Mouse (Mus musculus): ENCODE results near the gene Rcl1. TPM values are rescaled to one million over a fixed set of nuclear protein-coding genes. Genes with fewer than 3 reads are reported as not detected.

Rcl1 gene
- 69.9 and 73.3 TPM in 2 replicates for polyA plus RNA-seq (2015; fragmentation: Nextera tagmentation; extraction: Ambion mirVana)

DNA sequence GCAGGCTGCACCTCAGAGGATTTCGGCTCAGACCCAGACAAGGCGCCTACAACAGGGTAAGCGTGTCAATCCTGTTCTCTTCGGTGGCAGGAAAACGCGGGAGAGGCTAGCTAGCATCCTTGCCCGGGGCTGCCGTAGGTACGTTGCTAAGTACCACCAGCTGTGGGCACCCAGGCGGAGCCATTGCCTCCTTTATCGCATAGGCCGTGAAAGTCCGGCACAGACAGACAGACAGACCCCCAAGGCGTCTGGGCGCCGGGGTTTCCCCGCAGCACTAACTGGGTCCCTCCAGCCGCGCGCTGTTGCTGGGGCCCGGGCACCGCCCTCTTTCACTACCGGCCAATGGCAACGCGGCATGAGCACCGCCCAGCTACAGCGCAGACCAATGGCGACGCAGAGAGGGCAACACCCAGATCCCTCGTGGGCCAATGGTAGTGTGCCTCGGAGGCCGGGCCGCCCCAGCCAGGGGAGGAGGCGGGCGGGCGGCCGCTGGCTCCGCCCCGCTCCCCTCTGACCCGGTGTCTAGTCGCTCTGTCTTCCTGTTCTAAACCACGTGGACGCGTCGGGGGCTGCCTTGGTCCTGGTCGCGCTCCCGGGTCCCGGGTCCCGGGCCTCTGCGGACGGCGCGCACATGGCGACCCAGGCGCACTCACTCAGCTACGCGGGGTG lies at the start of gene Rcl1:
Gene Rcl1, plus strand, starts transcription at position 502 of the 669 bp plus-strand sequence.
- no peaks in the 10 kb centered on the region for H3K36me3 ChIP-seq (ENCODE audit: control insufficient read depth, insufficient read depth)
- ATAC-seq (ENCODE audit: low read depth) = peak; percentile 100
- peak within 1 kb of the TSS; percentile 92 for H3K4me3 ChIP-seq (ENCODE audit: low read depth, low read length)
- H3K9me3 ChIP-seq (replicated peaks; ENCODE audit: control insufficient read depth, low read length) = no peaks in the 10 kb centered on the region
- H3K27me3 ChIP-seq (ENCODE audit: control insufficient read depth, insufficient read depth, low read depth, low read length) = no peaks in the 10 kb centered on the region
- under 1% methylated on average over 57 of the region's 58 CpGs for WGBS (ENCODE audit: insufficient replicate concordance)
- H3K4me2 ChIP-seq (ENCODE audit: low read depth, low read length) = peak within 1 kb of the TSS; percentile 100
- peak within 1 kb of the TSS; percentile 78 for H3K9ac ChIP-seq (ENCODE audit: low read depth, low read length)
- H3K4me1 ChIP-seq (ENCODE audit: control insufficient read depth, low read depth, low read length) = peaks cover 16% of the 10 kb centered on the region
- peak within 1 kb of the TSS; percentile 72 for H3K27ac ChIP-seq (ENCODE audit: low read length)

DNA sequence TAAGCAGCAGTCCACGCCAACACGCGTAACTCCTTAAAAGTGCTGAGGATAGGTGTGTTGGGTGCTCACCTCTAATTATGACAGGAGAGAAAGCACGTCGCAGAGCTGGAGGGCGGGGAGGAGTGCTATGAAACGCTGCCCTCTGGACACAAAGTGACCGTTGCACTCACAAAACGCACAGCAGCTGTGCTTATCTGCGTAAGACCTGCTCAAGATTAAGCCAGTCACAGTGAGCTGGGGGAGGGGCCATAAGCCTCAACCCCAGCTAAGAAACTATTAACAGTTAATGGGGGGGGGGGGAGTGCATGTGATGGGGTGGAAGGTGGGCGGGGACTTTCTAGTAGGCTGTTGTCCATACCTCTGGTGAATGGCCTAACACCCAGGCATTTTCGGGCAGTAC lies 48.4 kb upstream of the Rcl1 start:
- no peak for ATAC-seq (ENCODE audit: low read depth)
- Histone ChIP-seq H3K27me3 (ENCODE audit: control insufficient read depth, insufficient read depth, low read depth, low read length) (no peaks in the 10 kb centered on the region), H3K9me3 (replicated peaks; ENCODE audit: control insufficient read depth, low read length) (no peaks in the 10 kb centered on the region), H3K4me2 (ENCODE audit: low read depth, low read length) (no peak overlapping the region), H3K36me3 (ENCODE audit: control insufficient read depth, insufficient read depth) (no peaks in the 10 kb centered on the region), H3K4me3 (ENCODE audit: low read depth, low read length) (no peak overlapping the region), H3K27ac (ENCODE audit: low read length) (no peak overlapping the region), H3K9ac (ENCODE audit: low read depth, low read length) (no peak overlapping the region), H3K4me1 (ENCODE audit: control insufficient read depth, low read depth, low read length) (peaks cover 16% of the 10 kb centered on the region)
- WGBS (ENCODE audit: insufficient replicate concordance) = 46% methylated on average over 12 of the region's 12 CpGs

DNA sequence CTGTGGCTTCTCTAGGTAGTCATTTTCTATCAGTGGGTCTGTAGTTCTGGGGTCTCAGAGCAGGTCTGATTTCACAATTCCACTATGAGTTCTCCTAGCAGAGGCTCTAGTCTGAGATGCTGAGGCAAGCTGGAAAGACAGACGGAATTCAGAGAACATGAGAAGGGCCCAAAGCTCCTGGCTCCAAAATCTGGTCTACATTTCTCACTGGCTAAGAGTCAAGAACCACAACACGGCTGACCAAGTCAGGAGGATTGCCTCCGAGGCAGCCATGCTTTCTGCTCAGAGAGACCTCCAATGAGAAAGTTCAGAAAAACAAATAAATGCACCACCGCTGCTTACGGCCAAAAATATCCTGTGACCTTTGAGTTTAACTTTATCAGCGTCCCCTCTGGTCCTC lies 46.6 kb upstream of the Rcl1 start:
- Histone ChIP-seq H3K36me3 (ENCODE audit: control insufficient read depth, insufficient read depth) (no peaks in the 10 kb centered on the region), H3K4me2 (ENCODE audit: low read depth, low read length) (no peak overlapping the region)
- 66% methylated on average over 6 of the region's 6 CpGs for WGBS (ENCODE audit: insufficient replicate concordance)

DNA sequence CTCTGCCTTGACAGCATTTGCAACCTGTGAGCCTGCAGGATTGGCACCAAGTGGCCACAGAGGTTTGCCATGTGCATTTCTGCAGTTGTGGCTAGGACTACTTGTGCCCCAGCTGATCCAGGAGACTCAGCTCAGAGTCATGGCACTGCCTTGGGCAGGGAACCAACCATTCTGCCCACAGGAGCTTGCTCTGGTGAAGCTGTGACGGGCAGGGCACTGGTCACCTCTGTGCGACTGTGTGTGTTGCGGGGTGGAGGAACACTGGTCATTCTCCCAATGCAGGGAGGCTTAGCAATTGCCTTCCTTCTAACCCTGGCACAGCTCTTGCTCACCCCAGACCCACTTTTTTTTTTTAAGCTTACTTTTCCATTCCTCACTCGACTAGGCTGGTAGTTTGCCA lies 45.7 kb upstream of the Rcl1 start:
- ATAC-seq (ENCODE audit: low read depth) = no peak
- no peaks in the 10 kb centered on the region for H3K27me3 ChIP-seq (ENCODE audit: control insufficient read depth, insufficient read depth, low read depth, low read length)
- H3K27ac ChIP-seq (ENCODE audit: low read length) = no peak overlapping the region
- H3K36me3 ChIP-seq (ENCODE audit: control insufficient read depth, insufficient read depth) = no peaks in the 10 kb centered on the region
- H3K4me3 ChIP-seq (ENCODE audit: low read depth, low read length) = no peak overlapping the region
- no peaks in the 10 kb centered on the region for H3K9me3 ChIP-seq (replicated peaks; ENCODE audit: control insufficient read depth, low read length)
- H3K4me1 ChIP-seq (ENCODE audit: control insufficient read depth, low read depth, low read length) = peaks cover 4% of the 10 kb centered on the region
- 69% methylated on average over 4 of the region's 4 CpGs for WGBS (ENCODE audit: insufficient replicate concordance)
- no peak overlapping the region for H3K9ac ChIP-seq (ENCODE audit: low read depth, low read length)
- H3K4me2 ChIP-seq (ENCODE audit: low read depth, low read length) = no peak overlapping the region

More for the DNA sequence above, 46.6 kb upstream of the Rcl1 start:
- no peak for ATAC-seq (ENCODE audit: low read depth)
- Histone ChIP-seq H3K4me3 (ENCODE audit: low read depth, low read length) (no peak overlapping the region), H3K4me1 (ENCODE audit: control insufficient read depth, low read depth, low read length) (peaks cover 4% of the 10 kb centered on the region), H3K9me3 (replicated peaks; ENCODE audit: control insufficient read depth, low read length) (no peaks in the 10 kb centered on the region), H3K27me3 (ENCODE audit: control insufficient read depth, insufficient read depth, low read depth, low read length) (no peaks in the 10 kb centered on the region), H3K27ac (ENCODE audit: low read length) (no peak overlapping the region), H3K9ac (ENCODE audit: low read depth, low read length) (no peak overlapping the region)

DNA sequence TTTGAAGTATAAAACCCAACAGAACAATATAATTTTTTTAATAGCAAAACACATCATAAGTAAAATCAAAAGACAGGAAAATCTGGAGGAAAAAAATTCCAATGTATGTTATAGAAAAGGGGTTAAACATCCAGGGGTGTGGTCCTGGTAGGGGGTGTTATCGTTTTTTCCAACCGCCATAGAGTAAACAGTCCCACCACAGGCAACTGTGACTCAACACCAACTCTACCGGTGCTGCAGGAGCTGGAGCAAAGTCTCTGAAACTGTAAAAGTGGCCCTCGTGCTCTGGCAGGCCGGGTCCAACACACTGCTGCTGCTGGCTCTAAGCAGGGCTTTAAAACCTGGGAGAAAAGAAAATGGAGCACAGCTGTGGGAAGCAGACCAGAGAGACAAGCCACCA lies 42.4 kb upstream of the Rcl1 start:
- H3K4me3 ChIP-seq (ENCODE audit: low read depth, low read length) = no peak overlapping the region
- no peaks in the 10 kb centered on the region for H3K36me3 ChIP-seq (ENCODE audit: control insufficient read depth, insufficient read depth)
- H3K27ac ChIP-seq (ENCODE audit: low read length) = no peak overlapping the region
- 40% methylated on average over 5 of the region's 5 CpGs for WGBS (ENCODE audit: insufficient replicate concordance)
- H3K9ac ChIP-seq (ENCODE audit: low read depth, low read length) = no peak overlapping the region
- no peak for ATAC-seq (ENCODE audit: low read depth)
- no peaks in the 10 kb centered on the region for H3K9me3 ChIP-seq (replicated peaks; ENCODE audit: control insufficient read depth, low read length)
- peaks cover 9% of the 10 kb centered on the region for H3K4me1 ChIP-seq (ENCODE audit: control insufficient read depth, low read depth, low read length)
- H3K4me2 ChIP-seq (ENCODE audit: low read depth, low read length) = no peak overlapping the region
- H3K27me3 ChIP-seq (ENCODE audit: control insufficient read depth, insufficient read depth, low read depth, low read length) = no peaks in the 10 kb centered on the region

DNA sequence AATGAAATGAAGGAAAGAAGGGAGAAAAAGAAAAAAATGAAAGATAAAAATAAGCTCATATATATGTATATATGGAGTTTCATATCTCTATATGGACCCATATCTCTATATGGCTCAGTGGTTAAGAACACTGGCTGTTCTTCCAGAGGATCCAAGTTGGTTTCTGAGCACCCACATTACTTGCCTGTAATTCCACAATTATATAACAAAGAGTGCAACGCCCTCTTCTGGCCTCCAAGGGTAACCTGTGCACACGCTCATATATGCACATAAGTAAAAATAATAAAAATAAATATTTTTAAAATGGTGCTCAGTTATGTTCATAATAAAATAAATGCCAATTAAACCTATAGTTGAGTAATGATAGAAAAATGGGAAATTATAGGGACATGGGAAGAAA lies 41.5 kb upstream of the Rcl1 start:
- Histone ChIP-seq H3K4me2 (ENCODE audit: low read depth, low read length) (no peak overlapping the region), H3K9ac (ENCODE audit: low read depth, low read length) (no peak overlapping the region)
- WGBS (ENCODE audit: insufficient replicate concordance) = 76% methylated on average over 2 of the region's 2 CpGs

DNA sequence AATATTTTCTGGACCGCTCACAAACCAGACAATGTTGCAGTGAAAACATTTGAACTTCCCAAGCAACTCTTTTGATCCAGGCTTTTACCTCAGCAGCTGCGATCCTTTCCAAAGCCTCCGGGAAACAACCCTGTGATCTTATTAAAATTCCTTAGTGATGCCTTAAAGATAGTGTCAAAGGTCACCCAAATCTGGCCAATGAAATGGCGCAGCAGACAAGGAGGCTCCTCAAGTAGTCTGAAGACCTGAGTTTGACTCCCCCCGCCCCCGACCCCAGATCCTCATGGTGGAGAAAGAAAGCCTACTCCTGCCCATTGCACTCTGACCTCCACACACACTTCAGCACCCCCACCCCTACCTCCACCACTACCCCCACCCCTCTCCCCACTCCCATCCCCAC lies 40.9 kb upstream of the Rcl1 start:
- no peak for ATAC-seq (ENCODE audit: low read depth)

More for the DNA sequence above, 41.5 kb upstream of the Rcl1 start:
- no peak overlapping the region for H3K27ac ChIP-seq (ENCODE audit: low read length)
- no peaks in the 10 kb centered on the region for H3K9me3 ChIP-seq (replicated peaks; ENCODE audit: control insufficient read depth, low read length)
- H3K4me3 ChIP-seq (ENCODE audit: low read depth, low read length) = no peak overlapping the region
- H3K36me3 ChIP-seq (ENCODE audit: control insufficient read depth, insufficient read depth) = no peaks in the 10 kb centered on the region
- H3K4me1 ChIP-seq (ENCODE audit: control insufficient read depth, low read depth, low read length) = peaks cover 12% of the 10 kb centered on the region
- H3K27me3 ChIP-seq (ENCODE audit: control insufficient read depth, insufficient read depth, low read depth, low read length) = no peaks in the 10 kb centered on the region
- no peak for ATAC-seq (ENCODE audit: low read depth)

DNA sequence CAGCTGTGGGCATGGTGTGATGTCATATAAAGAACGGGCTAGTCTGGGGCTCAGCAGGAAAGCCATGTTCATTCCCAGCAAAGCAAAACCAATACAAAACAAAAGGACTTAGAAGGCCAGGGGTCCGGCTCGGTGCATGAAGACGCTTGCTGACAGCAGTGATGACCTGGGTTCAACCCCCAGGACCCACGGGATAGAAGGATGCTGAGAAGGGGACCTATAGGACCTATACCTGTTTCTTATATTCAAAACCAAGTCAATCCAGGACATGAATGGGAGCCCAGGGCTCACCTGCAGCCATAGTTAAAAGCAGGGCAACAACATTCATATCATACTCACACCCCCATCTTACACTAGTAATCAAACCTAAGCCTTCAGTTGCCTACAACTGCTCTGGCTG lies 38.2 kb upstream of the Rcl1 start:
- peak overlapping the region; percentile 11 for H3K27ac ChIP-seq (ENCODE audit: low read length)
- no peak for ATAC-seq (ENCODE audit: low read depth)
- peaks cover 31% of the 10 kb centered on the region for H3K4me1 ChIP-seq (ENCODE audit: control insufficient read depth, low read depth, low read length)
- H3K27me3 ChIP-seq (ENCODE audit: control insufficient read depth, insufficient read depth, low read depth, low read length) = no peaks in the 10 kb centered on the region
- no peaks in the 10 kb centered on the region for H3K9me3 ChIP-seq (replicated peaks; ENCODE audit: control insufficient read depth, low read length)
- no peak overlapping the region for H3K4me3 ChIP-seq (ENCODE audit: low read depth, low read length)
- WGBS (ENCODE audit: insufficient replicate concordance) = 71% methylated on average over 5 of the region's 5 CpGs
- 0 out of 2 replicates have a peak overlapping the region, but pooled peaks have one; percentile 1 for H3K9ac ChIP-seq (ENCODE audit: low read depth, low read length)
- no peaks in the 10 kb centered on the region for H3K36me3 ChIP-seq (ENCODE audit: control insufficient read depth, insufficient read depth)
- no peak overlapping the region for H3K4me2 ChIP-seq (ENCODE audit: low read depth, low read length)

More for the DNA sequence above, 40.9 kb upstream of the Rcl1 start:
- Histone ChIP-seq H3K27ac (ENCODE audit: low read length) (no peak overlapping the region), H3K27me3 (ENCODE audit: control insufficient read depth, insufficient read depth, low read depth, low read length) (no peaks in the 10 kb centered on the region), H3K4me3 (ENCODE audit: low read depth, low read length) (no peak overlapping the region), H3K9ac (ENCODE audit: low read depth, low read length) (no peak overlapping the region), H3K36me3 (ENCODE audit: control insufficient read depth, insufficient read depth) (no peaks in the 10 kb centered on the region), H3K4me1 (ENCODE audit: control insufficient read depth, low read depth, low read length) (peaks cover 15% of the 10 kb centered on the region), H3K9me3 (replicated peaks; ENCODE audit: control insufficient read depth, low read length) (no peaks in the 10 kb centered on the region), H3K4me2 (ENCODE audit: low read depth, low read length) (no peak overlapping the region)
- 72% methylated on average over 6 of the region's 6 CpGs for WGBS (ENCODE audit: insufficient replicate concordance)

DNA sequence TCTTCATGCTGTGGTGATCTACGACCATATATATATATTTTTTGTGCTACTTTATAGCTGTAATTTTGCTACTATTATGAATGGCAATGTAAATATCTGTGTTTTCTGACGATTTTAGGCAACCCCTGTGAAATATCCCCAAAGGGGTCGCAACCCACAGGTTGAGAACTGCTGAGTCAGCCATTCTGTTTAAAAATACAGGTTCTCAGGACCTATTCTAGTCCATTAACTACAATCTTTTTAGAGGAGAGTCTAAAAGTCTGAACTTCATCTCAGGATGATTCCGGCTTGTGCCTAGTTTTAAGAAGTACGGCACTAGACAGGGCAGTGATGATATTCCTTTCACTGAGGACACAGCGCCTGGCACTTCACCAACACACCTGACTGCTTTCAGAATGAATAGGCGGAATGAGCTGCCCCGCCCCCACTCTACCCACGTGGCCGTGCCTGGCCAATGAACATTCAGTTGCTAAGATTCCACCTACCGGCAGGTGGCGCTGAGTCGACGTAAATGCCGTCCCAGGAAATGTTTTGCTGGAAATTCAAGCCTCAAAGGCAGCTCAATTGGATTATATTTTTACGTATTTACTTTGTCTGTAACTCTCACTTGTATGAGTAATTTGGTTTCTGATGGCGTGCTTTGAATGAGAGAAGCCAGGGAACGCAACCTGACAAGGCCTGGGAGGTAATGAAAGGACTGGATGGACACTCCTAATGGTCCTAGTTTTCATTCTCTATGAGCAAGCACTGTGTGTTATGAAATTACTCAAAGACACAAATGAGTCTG lies 37.4 kb upstream of the Rcl1 start:
- peaks cover 35% of the 10 kb centered on the region for H3K4me1 ChIP-seq (ENCODE audit: control insufficient read depth, low read depth, low read length)
- H3K36me3 ChIP-seq (ENCODE audit: control insufficient read depth, insufficient read depth) = no peaks in the 10 kb centered on the region
- H3K27me3 ChIP-seq (ENCODE audit: control insufficient read depth, insufficient read depth, low read depth, low read length) = no peaks in the 10 kb centered on the region
- peak overlapping the region; percentile 99 for H3K27ac ChIP-seq (ENCODE audit: low read length)
- H3K9ac ChIP-seq (ENCODE audit: low read depth, low read length) = peak overlapping the region; percentile 72
- peak overlapping the region; percentile 79 for H3K4me2 ChIP-seq (ENCODE audit: low read depth, low read length)
- 8% methylated on average over 18 of the region's 18 CpGs for WGBS (ENCODE audit: insufficient replicate concordance)
- peak; percentile 64 for ATAC-seq (ENCODE audit: low read depth)
- peak overlapping the region; percentile 53 for H3K4me3 ChIP-seq (ENCODE audit: low read depth, low read length)
- H3K9me3 ChIP-seq (replicated peaks; ENCODE audit: control insufficient read depth, low read length) = no peaks in the 10 kb centered on the region
